Mouse (Mus musculus): ENCODE results near the gene Baiap2. TPM values are rescaled to one million over a fixed set of nuclear protein-coding genes. Genes with fewer than 3 reads are reported as not detected.

Gene Baiap2
- polyA plus RNA-seq, 1 experiment from 2014 or later, result 22.3 TPM

- Histone ChIP-seq H3K4me1 (peaks cover 63% of the 10 kb centered on the region), H3K27me3 (no peaks in the 10 kb centered on the region), H3K4me2 (no peak overlapping the region), H3K36me3 (no peaks in the 10 kb centered on the region), H3K9ac (no peak overlapping the region), H3K9me3 (replicated peaks) (no peaks in the 10 kb centered on the region), H3K4me3 (replicated peaks) (no peak overlapping the region), H3K27ac (no peak overlapping the region)
- no peak for ATAC-seq (replicated peaks; ENCODE audit: low FRiP score)
- 93% methylated on average over 6 of the region's 6 CpGs for WGBS
Observed at GRCm38 (mm10) chr11:119951326-119951725, 8.8 kb downstream of the Baiap2 start.

- Histone ChIP-seq H3K4me1 (peaks cover 65% of the 10 kb centered on the region), H3K9me3 (replicated peaks) (no peaks in the 10 kb centered on the region), H3K4me3 (replicated peaks) (no peak overlapping the region), H3K27ac (peak overlapping the region; percentile 64), H3K27me3 (no peaks in the 10 kb centered on the region), H3K36me3 (0 out of 2 replicates have a peak, but pooled peaks cover 2% of the 10 kb centered on the region), H3K9ac (no peak overlapping the region), H3K4me2 (no peak overlapping the region)
- WGBS, result 70% methylated on average over 5 of the region's 5 CpGs
- ATAC-seq (replicated peaks; ENCODE audit: low FRiP score), result no peak
Observed at GRCm38 (mm10) chr11:119952429-119953224, 10.1 kb downstream of the Baiap2 start.

GRCm38 (mm10) chr11:119954233-119954632 is 11.7 kb downstream of the Baiap2 start:
- Histone ChIP-seq H3K4me2 (no peak overlapping the region), H3K36me3 (0 out of 2 replicates have a peak, but pooled peaks cover 3% of the 10 kb centered on the region), H3K27ac (peak overlapping the region; percentile 61; the same call in 1 of the 2 replicates), H3K4me3 (replicated peaks) (no peak overlapping the region), H3K4me1 (peaks cover 62% of the 10 kb centered on the region), H3K9me3 (replicated peaks) (no peaks in the 10 kb centered on the region), H3K27me3 (no peaks in the 10 kb centered on the region), H3K9ac (no peak overlapping the region)
- no peak for ATAC-seq (replicated peaks; ENCODE audit: low FRiP score)
- 51% methylated on average over 4 of the region's 4 CpGs for WGBS

- no peak for ATAC-seq (replicated peaks; ENCODE audit: low FRiP score)
- no peak overlapping the region for H3K4me3 ChIP-seq (replicated peaks)
- H3K27ac ChIP-seq, result peak overlapping the region; percentile 61
- H3K36me3 ChIP-seq, result 0 out of 2 replicates have a peak, but pooled peaks cover 3% of the 10 kb centered on the region
- no peak overlapping the region for H3K4me2 ChIP-seq
- H3K9ac ChIP-seq, result no peak overlapping the region
- WGBS, result 66% methylated on average over 2 of the region's 2 CpGs
- H3K9me3 ChIP-seq (replicated peaks), result no peaks in the 10 kb centered on the region
- peaks cover 62% of the 10 kb centered on the region for H3K4me1 ChIP-seq
- H3K27me3 ChIP-seq, result no peaks in the 10 kb centered on the region
Observed at GRCm38 (mm10) chr11:119954749-119955337, 12.3 kb downstream of the Baiap2 start.

- Histone ChIP-seq H3K9ac (no peak overlapping the region), H3K9me3 (replicated peaks) (no peaks in the 10 kb centered on the region), H3K36me3 (peaks cover 8% of the 10 kb centered on the region; the same call in 1 of the 2 replicates), H3K27ac (peak overlapping the region; percentile 61), H3K27me3 (no peaks in the 10 kb centered on the region), H3K4me1 (peaks cover 62% of the 10 kb centered on the region), H3K4me3 (replicated peaks) (no peak overlapping the region), H3K4me2 (no peak overlapping the region)
- 47% methylated on average over 3 of the region's 3 CpGs for WGBS
- no peak for ATAC-seq (replicated peaks; ENCODE audit: low FRiP score)
Observed at GRCm38 (mm10) chr11:119955432-119955831, 12.9 kb downstream of the Baiap2 start.

GRCm38 (mm10) chr11:119956590-119956989 is 14.0 kb downstream of the Baiap2 start:
- no peaks in the 10 kb centered on the region for H3K27me3 ChIP-seq
- H3K9ac ChIP-seq, result no peak overlapping the region
- H3K4me3 ChIP-seq (replicated peaks), result no peak overlapping the region
- no peak overlapping the region for H3K27ac ChIP-seq
- 66% methylated on average over 13 of the region's 13 CpGs for WGBS
- H3K4me1 ChIP-seq, result peaks cover 55% of the 10 kb centered on the region
- no peak overlapping the region for H3K4me2 ChIP-seq
- peaks cover 19% of the 10 kb centered on the region for H3K36me3 ChIP-seq
- H3K9me3 ChIP-seq (replicated peaks), result no peaks in the 10 kb centered on the region
- no peak for ATAC-seq (replicated peaks; ENCODE audit: low FRiP score)

- Histone ChIP-seq H3K4me2 (no peak overlapping the region), H3K27ac (no peak overlapping the region)
Observed at GRCm38 (mm10) chr11:119958856-119959255, 16.3 kb downstream of the Baiap2 start.

GRCm38 (mm10) chr11:119959714-119960113 is 17.2 kb downstream of the Baiap2 start:
- Histone ChIP-seq H3K4me3 (replicated peaks) (no peak overlapping the region), H3K27ac (no peak overlapping the region), H3K9me3 (replicated peaks) (no peaks in the 10 kb centered on the region), H3K9ac (no peak overlapping the region), H3K27me3 (no peaks in the 10 kb centered on the region), H3K36me3 (peaks cover 28% of the 10 kb centered on the region), H3K4me1 (peaks cover 27% of the 10 kb centered on the region), H3K4me2 (no peak overlapping the region)
- 86% methylated on average over 4 of the region's 4 CpGs for WGBS
- no peak for ATAC-seq (replicated peaks; ENCODE audit: low FRiP score)

More at GRCm38 (mm10) chr11:119958856-119959255, 16.3 kb downstream of the Baiap2 start:
- H3K4me1 ChIP-seq, result peaks cover 34% of the 10 kb centered on the region
- no peak overlapping the region for H3K4me3 ChIP-seq (replicated peaks)
- H3K27me3 ChIP-seq, result no peaks in the 10 kb centered on the region
- peaks cover 28% of the 10 kb centered on the region for H3K36me3 ChIP-seq
- ATAC-seq (replicated peaks; ENCODE audit: low FRiP score), result no peak
- no peak overlapping the region for H3K9ac ChIP-seq
- H3K9me3 ChIP-seq (replicated peaks), result no peaks in the 10 kb centered on the region
- WGBS, result 79% methylated on average over 7 of the region's 7 CpGs

GRCm38 (mm10) chr11:119960671-119961070 is 18.1 kb downstream of the Baiap2 start:
- Histone ChIP-seq H3K9ac (no peak overlapping the region), H3K4me2 (no peak overlapping the region), H3K27ac (no peak overlapping the region), H3K36me3 (peaks cover 28% of the 10 kb centered on the region), H3K9me3 (replicated peaks) (no peaks in the 10 kb centered on the region), H3K4me3 (replicated peaks) (no peak overlapping the region), H3K4me1 (peaks cover 17% of the 10 kb centered on the region), H3K27me3 (no peaks in the 10 kb centered on the region)
- WGBS, result 89% methylated on average over 6 of the region's 6 CpGs
- ATAC-seq (replicated peaks; ENCODE audit: low FRiP score), result no peak

GRCm38 (mm10) chr11:119961511-119961910 is 18.9 kb downstream of the Baiap2 start:
- ATAC-seq (replicated peaks; ENCODE audit: low FRiP score), result no peak
- 77% methylated on average over 3 of the region's 3 CpGs for WGBS
- peaks cover 34% of the 10 kb centered on the region for H3K36me3 ChIP-seq

GRCm38 (mm10) chr11:119965053-119965452 is 22.5 kb downstream of the Baiap2 start:
- Histone ChIP-seq H3K4me3 (replicated peaks) (no peak overlapping the region), H3K4me1 (0 out of 2 replicates have a peak, but pooled peaks cover under 1% of the 10 kb centered on the region), H3K4me2 (no peak overlapping the region), H3K27me3 (no peaks in the 10 kb centered on the region), H3K36me3 (peaks cover 30% of the 10 kb centered on the region), H3K9me3 (replicated peaks) (no peaks in the 10 kb centered on the region), H3K9ac (no peak overlapping the region), H3K27ac (no peak overlapping the region)
- no peak for ATAC-seq (replicated peaks; ENCODE audit: low FRiP score)
- 19% methylated on average over 9 of the region's 9 CpGs for WGBS

More at GRCm38 (mm10) chr11:119961511-119961910, 18.9 kb downstream of the Baiap2 start:
- H3K9ac ChIP-seq, result no peak overlapping the region
- H3K27me3 ChIP-seq, result no peaks in the 10 kb centered on the region
- no peak overlapping the region for H3K4me2 ChIP-seq
- H3K27ac ChIP-seq, result no peak overlapping the region
- H3K4me3 ChIP-seq (replicated peaks), result no peak overlapping the region
- no peaks in the 10 kb centered on the region for H3K9me3 ChIP-seq (replicated peaks)
- H3K4me1 ChIP-seq, result peaks cover 9% of the 10 kb centered on the region

GRCm38 (mm10) chr11:119966294-119966693 is 23.7 kb downstream of the Baiap2 start:
- no peaks in the 10 kb centered on the region for H3K27me3 ChIP-seq
- WGBS, result 92% methylated on average over 6 of the region's 6 CpGs
- no peak overlapping the region for H3K27ac ChIP-seq
- no peak overlapping the region for H3K9ac ChIP-seq
- no peaks in the 10 kb centered on the region for H3K9me3 ChIP-seq (replicated peaks)
- no peak for ATAC-seq (replicated peaks; ENCODE audit: low FRiP score)
- H3K36me3 ChIP-seq, result peaks cover 18% of the 10 kb centered on the region
- no peak overlapping the region for H3K4me3 ChIP-seq (replicated peaks)
- 0 out of 2 replicates have a peak, but pooled peaks cover 4% of the 10 kb centered on the region for H3K4me1 ChIP-seq
- H3K4me2 ChIP-seq, result no peak overlapping the region

All from kidney, embryonic 15.5 days (tissue).